Mouse (Mus musculus): ENCODE data around the gene Tigit. TPM values are rescaled to one million over a fixed set of nuclear protein-coding genes. Genes with fewer than 3 reads are reported as not detected.

Tigit gene
- polyA plus RNA-seq, 1 experiment from 2014 or later: not detected

DNA sequence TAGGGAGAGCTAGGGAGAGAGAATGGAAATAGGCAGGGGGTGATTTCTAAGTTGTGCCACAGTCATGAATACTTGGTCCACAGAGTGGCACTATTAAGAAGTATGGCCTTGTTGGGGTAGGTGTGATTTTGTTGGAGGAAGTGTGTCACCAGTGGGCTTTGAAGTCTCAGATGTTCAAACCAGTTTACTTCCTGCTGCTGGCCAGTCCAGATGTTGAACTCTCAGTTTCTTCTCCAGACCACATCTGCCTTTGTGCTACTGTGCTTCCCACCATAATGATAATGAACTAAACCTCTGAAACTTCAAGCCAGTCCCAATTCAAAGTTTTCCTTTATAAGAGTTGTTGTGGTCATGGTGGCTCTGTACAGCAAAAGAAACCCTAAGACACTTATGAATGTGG lies 8.8 kb upstream of the Tigit start:
- no peak for DNase-seq (ENCODE audit: low spot score)
- ATAC-seq (replicated peaks; ENCODE audit: low FRiP score, low read depth): no peak
- TF ChIP-seq CTCF (IDR thresholded peaks at IDR 0.05; ENCODE audit: low read depth): no peak
- no peak overlapping the region for H3K27ac ChIP-seq
- H3K36me3 ChIP-seq (ENCODE audit: insufficient read depth, low read length): no peaks in the 10 kb centered on the region
- no peak overlapping the region for H3K9ac ChIP-seq (ENCODE audit: low read depth, low read length)
- no peaks in the 10 kb centered on the region for H3K27me3 ChIP-seq (ENCODE audit: insufficient read depth, low read length)
- no peak overlapping the region for H3K4me2 ChIP-seq (ENCODE audit: low read length)
- H3K4me1 ChIP-seq (replicated peaks; ENCODE audit: insufficient read depth, low read length): no peaks in the 10 kb centered on the region
- no peaks in the 10 kb centered on the region for H3K9me3 ChIP-seq (replicated peaks; ENCODE audit: low read length)
- H3K4me3 ChIP-seq (replicated peaks; ENCODE audit: low read depth, low read length): no peak overlapping the region

DNA sequence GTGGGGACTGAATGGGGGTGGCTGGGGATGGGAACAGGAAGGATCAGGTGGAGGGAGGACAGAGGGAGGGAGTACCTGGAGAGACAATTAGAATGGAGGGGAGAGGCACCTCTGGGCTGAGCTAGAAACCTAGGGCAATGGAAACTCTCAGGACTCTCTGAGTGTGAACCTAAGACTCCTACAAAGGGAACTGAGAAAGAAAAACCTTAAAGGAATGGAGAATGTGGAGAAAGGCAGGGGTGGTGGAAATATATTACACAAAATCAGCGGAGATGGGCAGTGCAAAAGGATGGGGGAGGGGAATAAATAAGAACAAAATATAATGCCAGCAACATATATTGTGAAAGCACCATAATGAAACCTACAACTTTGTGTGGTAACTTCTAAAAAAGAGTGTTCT lies 8.0 kb upstream of the Tigit start:
- Histone ChIP-seq H3K4me3 (replicated peaks; ENCODE audit: low read depth, low read length) (no peak overlapping the region), H3K27me3 (ENCODE audit: insufficient read depth, low read length) (no peaks in the 10 kb centered on the region), H3K9me3 (replicated peaks; ENCODE audit: low read length) (no peaks in the 10 kb centered on the region), H3K4me2 (ENCODE audit: low read length) (no peak overlapping the region), H3K9ac (ENCODE audit: low read depth, low read length) (no peak overlapping the region), H3K4me1 (replicated peaks; ENCODE audit: insufficient read depth, low read length) (no peaks in the 10 kb centered on the region), H3K27ac (no peak overlapping the region), H3K36me3 (ENCODE audit: insufficient read depth, low read length) (no peaks in the 10 kb centered on the region)
- ATAC-seq (replicated peaks; ENCODE audit: low FRiP score, low read depth) (no peak), DNase-seq (ENCODE audit: low spot score) (no peak)
- WGBS: 93% methylated on average over 1 of the region's 1 CpGs
- TF ChIP-seq CTCF (IDR thresholded peaks at IDR 0.05; ENCODE audit: low read depth): no peak

DNA sequence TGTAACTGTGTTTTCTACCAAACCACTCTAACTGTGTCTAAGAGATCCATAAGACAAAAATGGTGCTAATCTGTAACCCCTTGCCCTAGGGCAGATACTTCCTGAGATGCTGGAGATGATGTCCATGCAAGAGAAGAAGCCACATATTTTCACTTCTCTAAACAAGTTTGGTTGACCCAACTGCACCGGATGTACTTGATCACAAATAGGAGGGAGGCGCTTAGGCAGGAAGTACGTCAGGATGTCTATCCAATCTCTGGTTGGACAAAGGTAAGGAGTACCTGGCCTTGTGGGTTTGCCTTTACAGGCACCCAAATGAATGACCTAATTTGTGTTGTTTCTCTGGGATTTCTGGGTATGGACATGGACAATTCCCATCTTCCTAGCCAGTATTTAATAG lies 4.3 kb upstream of the Tigit start:
- H3K9ac ChIP-seq (ENCODE audit: low read depth, low read length): no peak overlapping the region
- H3K4me2 ChIP-seq (ENCODE audit: low read length): no peak overlapping the region
- 95% methylated on average over 3 of the region's 3 CpGs for WGBS
- no peak for ATAC-seq (replicated peaks; ENCODE audit: low FRiP score, low read depth)
- H3K9me3 ChIP-seq (replicated peaks; ENCODE audit: low read length): no peaks in the 10 kb centered on the region
- H3K27me3 ChIP-seq (ENCODE audit: insufficient read depth, low read length): no peaks in the 10 kb centered on the region
- H3K4me3 ChIP-seq (replicated peaks; ENCODE audit: low read depth, low read length): no peak overlapping the region
- no peak for TF ChIP-seq CTCF (IDR thresholded peaks at IDR 0.05; ENCODE audit: low read depth)
- H3K4me1 ChIP-seq (replicated peaks; ENCODE audit: insufficient read depth, low read length): no peaks in the 10 kb centered on the region
- no peaks in the 10 kb centered on the region for H3K36me3 ChIP-seq (ENCODE audit: insufficient read depth, low read length)
- H3K27ac ChIP-seq: no peak overlapping the region
- DNase-seq (ENCODE audit: low spot score): no peak

DNA sequence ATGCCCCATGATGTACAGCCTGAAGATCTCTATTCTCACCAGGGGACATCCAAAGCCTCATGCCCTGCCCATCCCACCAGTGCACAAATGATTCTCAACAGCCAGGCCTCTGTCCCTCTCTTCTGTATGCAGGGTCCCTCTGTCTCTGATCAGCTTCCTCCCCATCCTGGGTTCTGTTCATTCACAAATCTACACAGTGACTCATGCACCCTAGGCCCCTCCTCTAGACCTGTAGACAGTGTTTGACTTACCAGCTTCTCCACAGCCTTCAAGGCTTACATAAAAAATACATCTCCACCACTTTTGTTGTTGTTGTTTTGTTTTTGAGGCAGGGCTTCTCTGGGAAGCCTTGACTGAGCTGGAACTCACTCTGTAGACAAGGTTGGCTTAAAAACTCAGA lies 915 bp upstream of the Tigit start:
- H3K4me1 ChIP-seq (replicated peaks; ENCODE audit: insufficient read depth, low read length): no peaks in the 10 kb centered on the region
- no peaks in the 10 kb centered on the region for H3K36me3 ChIP-seq (ENCODE audit: insufficient read depth, low read length)
- ATAC-seq (replicated peaks; ENCODE audit: low FRiP score, low read depth) (no peak), DNase-seq (ENCODE audit: low spot score) (no peak)
- H3K27me3 ChIP-seq (ENCODE audit: insufficient read depth, low read length): no peaks in the 10 kb centered on the region
- no peak overlapping the region for H3K27ac ChIP-seq
- no peak overlapping the region for H3K4me2 ChIP-seq (ENCODE audit: low read length)
- TF ChIP-seq CTCF (IDR thresholded peaks at IDR 0.05; ENCODE audit: low read depth): no peak
- no peaks in the 10 kb centered on the region for H3K9me3 ChIP-seq (replicated peaks; ENCODE audit: low read length)
- H3K4me3 ChIP-seq (replicated peaks; ENCODE audit: low read depth, low read length): no peak overlapping the region
- no peak overlapping the region for H3K9ac ChIP-seq (ENCODE audit: low read depth, low read length)

DNA sequence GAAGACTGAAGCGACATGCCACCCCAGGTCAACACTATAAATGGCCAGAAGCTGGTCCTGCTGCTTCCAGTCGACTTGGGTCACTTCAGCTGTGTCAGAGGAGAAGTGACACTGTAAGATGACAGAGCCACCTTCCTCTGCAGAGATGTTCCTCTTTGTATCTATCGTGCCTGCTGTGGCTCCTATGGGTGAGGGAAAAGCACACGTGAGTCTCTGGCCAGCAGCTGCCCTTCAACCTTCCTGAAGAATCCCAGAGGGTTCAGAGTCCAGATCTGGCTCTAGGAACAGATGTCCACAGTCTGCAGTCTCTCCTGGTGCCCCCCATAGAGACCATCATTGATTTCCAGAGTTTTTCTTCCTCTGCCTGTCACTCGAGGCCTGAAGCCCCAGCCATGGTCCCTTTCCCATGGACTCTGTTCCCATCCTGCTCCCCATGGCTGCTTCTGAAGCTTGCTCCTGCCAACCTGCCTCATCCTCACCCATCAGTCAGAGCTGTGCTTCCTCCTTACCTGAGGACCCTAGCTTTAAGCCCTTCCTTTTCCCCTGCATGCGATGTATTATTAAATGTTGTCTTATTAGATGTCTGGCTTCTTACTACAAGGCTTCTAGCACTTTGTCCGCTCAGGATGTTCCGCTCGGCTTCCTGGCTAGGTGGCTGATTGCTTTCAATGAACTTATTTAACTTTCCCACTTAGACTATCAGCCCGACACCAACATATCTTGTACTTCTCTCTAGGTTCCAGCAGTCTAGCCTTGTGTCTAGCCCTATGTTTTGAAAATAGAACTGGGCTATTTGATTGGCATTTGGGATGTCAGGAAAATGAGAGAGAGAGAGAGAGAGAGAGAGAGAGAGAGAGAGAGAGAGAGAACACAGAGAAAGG lies 1.6 kb downstream of the Tigit start:
- H3K9ac ChIP-seq (ENCODE audit: low read depth, low read length): no peak overlapping the region
- no peak overlapping the region for H3K4me2 ChIP-seq (ENCODE audit: low read length)
- H3K4me3 ChIP-seq (replicated peaks; ENCODE audit: low read depth, low read length): no peak overlapping the region
- no peak for TF ChIP-seq CTCF (IDR thresholded peaks at IDR 0.05; ENCODE audit: low read depth)
- ATAC-seq (replicated peaks; ENCODE audit: low FRiP score, low read depth) (no peak), DNase-seq (ENCODE audit: low spot score) (no peak)
- H3K9me3 ChIP-seq (replicated peaks; ENCODE audit: low read length): no peaks in the 10 kb centered on the region
- no peak overlapping the region for H3K27ac ChIP-seq
- H3K27me3 ChIP-seq (ENCODE audit: insufficient read depth, low read length): no peaks in the 10 kb centered on the region
- H3K4me1 ChIP-seq (replicated peaks; ENCODE audit: insufficient read depth, low read length): no peaks in the 10 kb centered on the region
- no peaks in the 10 kb centered on the region for H3K36me3 ChIP-seq (ENCODE audit: insufficient read depth, low read length)
- WGBS: 86% methylated on average over 10 of the region's 10 CpGs

DNA sequence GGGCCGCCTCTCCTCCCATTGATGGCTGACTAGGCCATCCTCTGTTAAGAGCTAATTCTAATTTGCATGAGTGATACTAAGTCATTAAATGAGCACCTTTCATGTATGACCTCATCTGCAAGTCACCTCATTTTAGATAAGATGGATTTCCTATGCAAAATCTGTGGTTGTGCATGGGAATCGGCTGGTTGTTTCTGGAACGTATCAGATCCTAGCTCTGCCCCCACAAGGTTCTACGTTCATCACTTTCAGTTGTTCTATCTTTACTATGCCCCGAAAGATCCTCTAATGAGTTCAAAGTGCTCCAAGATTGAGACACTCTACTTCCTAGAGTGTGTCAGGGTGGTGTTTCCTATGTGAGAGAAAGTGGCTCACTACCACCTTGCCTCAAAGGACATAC lies 2.4 kb downstream of the Tigit start:
- H3K9ac ChIP-seq (ENCODE audit: low read depth, low read length): no peak overlapping the region
- H3K27ac ChIP-seq: no peak overlapping the region
- H3K36me3 ChIP-seq (ENCODE audit: insufficient read depth, low read length): no peaks in the 10 kb centered on the region
- WGBS: 95% methylated on average over 5 of the region's 5 CpGs
- H3K27me3 ChIP-seq (ENCODE audit: insufficient read depth, low read length): no peaks in the 10 kb centered on the region
- ATAC-seq (replicated peaks; ENCODE audit: low FRiP score, low read depth): no peak
- no peak overlapping the region for H3K4me3 ChIP-seq (replicated peaks; ENCODE audit: low read depth, low read length)
- no peaks in the 10 kb centered on the region for H3K9me3 ChIP-seq (replicated peaks; ENCODE audit: low read length)
- no peak for TF ChIP-seq CTCF (IDR thresholded peaks at IDR 0.05; ENCODE audit: low read depth)
- H3K4me2 ChIP-seq (ENCODE audit: low read length): no peak overlapping the region
- H3K4me1 ChIP-seq (replicated peaks; ENCODE audit: insufficient read depth, low read length): no peaks in the 10 kb centered on the region
- no peak for DNase-seq (ENCODE audit: low spot score)

Data from kidney, postnatal 0 days (tissue).